Mouse (Mus musculus) gastrocnemius, postnatal 10 days (tissue): Measurements from ENCODE around the gene Dydc1. TPM values are rescaled to one million over a fixed set of nuclear protein-coding genes. Genes with fewer than 3 reads are reported as not detected.

Experiments used
- DNase-seq: peaks from one replicate; pipeline ENCODE4 v3.0.0; 2021; ENCODE audit warnings: mixed read lengths
- total RNA-seq, 2 experiments: library from RNA; stranded (reverse); gene quantifications; 2 replicates each; pipeline ENCODE4 v1.2.3; 2021

The Dydc1 gene
- total RNA-seq, 2 experiments from 2014 or later = not detected

DNA sequence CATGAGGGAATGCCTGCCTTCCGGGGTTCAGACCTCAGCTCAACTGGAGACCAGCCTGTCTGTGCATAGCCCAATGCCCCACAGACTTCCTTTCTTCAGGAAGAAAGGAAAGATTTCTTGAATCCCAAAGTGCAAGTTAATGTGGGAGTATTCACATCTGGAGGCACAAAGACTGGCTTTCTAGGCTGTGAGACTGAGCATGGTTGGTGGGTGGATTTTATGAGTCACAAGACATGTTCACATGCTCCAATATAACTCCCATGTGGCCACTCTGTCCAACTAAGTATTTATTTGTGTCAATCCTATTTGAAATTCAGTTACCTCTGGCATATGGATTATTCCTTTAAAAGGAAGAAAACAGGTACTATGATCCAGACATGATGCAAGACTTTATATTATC is 26.0 kb downstream of the Dydc1 start:
- no peak for DNase-seq

DNA sequence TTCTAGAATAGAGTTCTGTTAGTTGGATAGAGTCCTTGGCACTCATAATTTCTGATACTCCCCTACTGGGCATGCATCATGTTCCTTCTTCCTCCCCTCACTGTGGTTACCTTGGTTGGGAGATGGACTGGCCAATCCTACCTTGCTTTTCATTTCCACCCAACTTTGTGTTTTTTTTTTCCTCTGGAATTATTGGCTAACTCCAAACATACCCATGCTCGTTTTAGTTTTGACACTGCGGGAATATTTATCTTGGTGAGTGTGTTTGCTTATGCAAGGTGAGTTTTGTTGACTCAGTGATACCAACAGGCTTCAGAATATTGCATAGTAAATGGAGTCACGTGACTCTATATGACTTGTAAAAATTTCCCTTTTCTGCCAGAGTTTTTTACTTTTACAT is 28.0 kb downstream of the Dydc1 start:
- no peak for DNase-seq

DNA sequence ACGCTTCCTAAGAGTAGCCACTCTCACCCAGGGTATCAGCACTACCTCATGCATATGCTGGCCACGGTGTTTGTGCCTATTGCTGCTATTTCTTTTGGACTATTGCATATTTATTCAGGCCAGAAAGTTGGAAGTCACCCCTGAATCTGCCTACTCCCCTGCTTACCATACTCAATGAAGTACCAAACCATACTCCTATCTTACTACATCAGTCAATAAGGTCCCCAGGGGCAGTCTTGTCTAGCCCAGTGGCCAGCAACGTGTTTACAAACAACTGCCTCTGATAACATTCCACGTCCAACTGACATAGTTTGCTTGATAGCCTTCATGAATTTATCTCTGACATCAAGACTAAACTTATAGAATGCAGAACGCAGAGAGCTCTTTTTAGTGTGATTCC is 28.5 kb downstream of the Dydc1 start:
- no peak for DNase-seq

DNA sequence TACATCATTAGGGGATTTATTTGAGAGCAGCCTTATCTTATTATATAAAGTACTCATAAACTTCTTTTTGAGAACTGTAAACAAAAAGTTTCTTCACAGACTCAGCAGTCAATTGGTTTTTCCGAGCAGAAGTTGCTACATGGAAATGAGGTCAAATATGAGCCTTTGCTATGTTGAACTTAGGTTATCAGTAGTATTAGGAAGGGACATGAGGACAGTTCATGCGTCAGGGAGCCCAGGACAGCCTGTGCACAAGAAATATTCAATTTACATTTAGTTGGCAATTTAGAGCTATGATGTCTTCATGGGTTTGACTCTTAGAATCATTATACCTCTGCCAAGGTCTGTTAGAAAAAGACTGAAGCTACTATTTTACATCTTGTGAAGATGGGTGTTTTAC is 29.6 kb downstream of the Dydc1 start:
- no peak for DNase-seq

DNA sequence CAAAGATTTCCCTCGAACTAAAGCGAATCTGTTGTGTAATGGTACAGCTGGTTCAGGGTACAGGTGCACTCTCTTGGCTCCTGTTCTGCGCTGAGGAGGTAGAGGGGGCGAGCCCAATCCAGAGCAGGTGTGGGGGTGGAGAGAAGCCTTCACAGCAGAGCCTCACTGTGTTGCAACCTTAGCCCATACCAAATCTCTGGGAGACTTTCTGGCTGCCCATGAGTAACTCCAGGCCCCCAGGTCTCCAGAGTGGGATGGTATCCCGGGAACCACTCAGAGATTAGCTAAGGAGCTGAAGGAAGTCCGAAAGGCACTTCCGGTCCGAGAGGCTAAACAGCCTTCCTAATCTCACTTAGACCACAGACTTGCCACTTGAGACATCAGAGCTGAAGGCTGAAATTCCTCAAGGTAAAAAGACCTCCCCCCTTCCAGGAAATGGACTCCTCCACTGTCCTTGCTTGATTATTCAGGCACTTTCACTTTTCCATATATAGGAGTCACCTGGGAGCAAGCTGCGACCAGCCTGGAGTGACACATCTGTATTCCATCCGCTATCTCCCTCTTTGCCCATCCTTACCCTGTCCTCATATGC is 32.2 kb downstream of the Dydc1 start, which contains the start of gene Mat1a:
Gene Mat1a, plus strand, starts transcription at position 183 of the 592 bp plus-strand sequence.
- no peak for DNase-seq

DNA sequence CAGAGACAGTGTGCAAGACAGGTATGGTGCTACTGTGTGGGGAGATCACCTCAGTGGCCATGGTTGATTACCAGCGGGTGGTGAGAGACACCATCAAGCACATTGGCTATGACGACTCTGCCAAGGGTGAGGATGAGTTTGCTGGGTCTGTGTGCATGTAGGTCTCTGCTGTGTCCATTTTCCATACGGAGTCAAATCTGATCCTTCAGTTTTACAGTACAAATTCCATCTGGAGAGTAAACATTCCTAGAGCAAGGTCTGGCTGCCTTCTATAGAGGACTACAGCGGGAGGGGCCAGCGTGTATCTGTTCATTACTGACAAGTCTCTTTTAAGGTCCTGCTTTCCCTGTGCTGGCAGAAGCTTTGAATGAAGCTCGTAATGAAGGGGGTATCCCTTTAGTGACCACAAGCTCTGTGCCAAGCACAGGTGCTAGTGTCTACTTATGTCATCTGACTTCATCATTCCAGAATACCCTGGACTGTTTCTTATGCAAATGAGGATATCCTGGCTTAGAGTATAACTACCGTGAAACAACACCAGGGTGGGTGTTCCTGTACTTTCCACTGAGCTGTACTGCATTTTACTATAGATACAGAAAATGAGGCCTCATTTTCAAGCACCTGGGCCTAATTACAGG is 38.4 kb downstream of the Dydc1 start:
- DNase-seq = no peak

DNA sequence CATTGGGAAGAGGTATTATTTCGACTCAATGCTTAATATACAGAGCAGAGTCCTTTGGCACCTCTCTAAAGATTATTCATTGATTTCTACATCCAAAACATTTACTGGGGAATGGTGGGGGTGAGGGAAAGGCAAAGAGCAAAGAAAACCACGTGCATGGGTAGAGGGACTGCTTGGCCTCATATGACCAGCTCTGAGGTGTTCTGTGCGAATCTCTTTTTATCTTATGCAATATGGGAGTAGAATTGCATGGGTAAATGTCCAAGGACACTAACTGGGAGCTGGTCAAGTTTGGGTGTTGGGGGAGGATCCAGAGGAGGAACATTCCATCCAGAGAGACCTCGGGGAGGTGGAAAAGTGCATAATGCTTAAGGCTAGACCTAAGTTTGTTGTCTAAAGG is 40.2 kb downstream of the Dydc1 start:
- no peak for DNase-seq

DNA sequence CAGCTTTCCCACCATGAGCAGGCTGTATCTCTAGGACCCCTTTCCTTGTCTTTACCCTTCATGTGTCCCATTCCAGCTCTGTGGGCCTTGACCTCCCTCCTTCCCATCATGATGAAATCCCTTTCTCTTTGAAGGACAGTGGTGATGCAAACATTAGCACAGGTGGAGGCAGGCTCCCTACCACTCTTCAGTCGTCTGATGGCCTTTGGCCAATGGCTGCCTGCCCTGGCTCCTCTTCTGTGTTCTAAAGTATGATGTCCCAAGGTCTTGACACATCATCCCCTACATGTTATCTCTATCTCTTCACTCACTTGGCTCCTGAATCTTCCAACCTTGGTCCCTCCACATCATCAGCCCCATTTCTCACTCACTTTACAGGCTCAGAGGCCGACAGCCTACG is 43.6 kb downstream of the Dydc1 start:
- no peak for DNase-seq

DNA sequence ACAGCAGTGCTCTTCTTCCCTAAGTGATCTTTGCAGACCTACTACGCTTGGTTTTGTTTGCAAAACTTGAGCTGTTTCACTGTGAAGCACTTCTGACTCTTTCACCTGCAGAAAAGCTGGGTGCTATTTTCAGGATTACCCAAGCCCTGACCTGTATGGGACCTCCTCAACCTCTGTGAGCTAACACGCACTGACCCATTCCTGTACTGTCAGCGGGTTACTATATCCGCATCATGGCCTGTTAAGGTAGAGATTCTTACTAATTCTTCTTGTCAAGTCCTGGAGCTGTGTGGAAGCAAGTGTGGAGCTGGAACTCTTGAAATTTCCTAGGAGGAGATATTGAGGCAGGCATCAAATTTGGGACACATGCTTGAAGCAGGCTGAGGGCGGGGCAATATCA is 52.0 kb downstream of the Dydc1 start:
- no peak for DNase-seq

DNA sequence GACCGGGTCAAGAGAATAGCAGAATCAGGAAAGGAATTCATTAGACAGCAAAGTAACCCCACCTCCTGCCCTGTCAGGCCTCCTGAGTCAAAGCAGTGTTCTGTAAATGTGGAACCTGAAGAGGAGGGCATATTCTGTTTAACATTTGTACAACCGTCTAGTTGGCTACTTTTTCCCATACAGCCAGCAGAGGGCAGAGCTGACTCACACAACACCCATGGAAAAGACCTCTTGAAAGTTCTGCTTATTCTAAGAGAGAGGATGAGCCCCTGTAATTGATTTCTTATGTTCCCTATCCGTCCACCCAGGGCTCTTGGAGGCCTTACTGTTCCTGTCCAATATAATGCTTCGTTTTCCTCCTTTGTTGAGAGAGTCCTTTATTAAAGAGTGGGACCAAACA is 55.3 kb downstream of the Dydc1 start:
- no peak for DNase-seq

DNA sequence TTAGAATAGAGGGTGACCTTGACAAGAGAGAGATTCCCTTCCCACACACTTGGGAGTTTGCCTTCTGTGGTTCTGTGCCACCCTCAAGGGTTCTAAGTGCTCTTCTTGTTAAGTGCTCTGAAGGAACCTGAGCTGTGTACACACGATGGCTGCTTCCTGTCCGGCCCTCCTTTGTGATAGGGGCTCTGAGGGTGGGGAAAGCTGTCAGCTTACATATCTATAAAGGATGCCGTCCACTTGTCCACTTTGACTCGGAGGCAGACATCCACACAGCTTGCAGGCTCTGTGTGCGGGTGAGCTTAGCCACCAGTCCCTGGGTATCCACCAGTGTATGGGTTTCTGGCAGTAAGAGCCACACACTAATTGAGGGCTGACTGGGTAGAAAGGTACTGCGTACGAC is 58.8 kb downstream of the Dydc1 start, which contains the start of gene Sftpa1:
Gene Sftpa1, plus strand, starts transcription at position 243 of the 400 bp plus-strand sequence.
- no peak for DNase-seq

DNA sequence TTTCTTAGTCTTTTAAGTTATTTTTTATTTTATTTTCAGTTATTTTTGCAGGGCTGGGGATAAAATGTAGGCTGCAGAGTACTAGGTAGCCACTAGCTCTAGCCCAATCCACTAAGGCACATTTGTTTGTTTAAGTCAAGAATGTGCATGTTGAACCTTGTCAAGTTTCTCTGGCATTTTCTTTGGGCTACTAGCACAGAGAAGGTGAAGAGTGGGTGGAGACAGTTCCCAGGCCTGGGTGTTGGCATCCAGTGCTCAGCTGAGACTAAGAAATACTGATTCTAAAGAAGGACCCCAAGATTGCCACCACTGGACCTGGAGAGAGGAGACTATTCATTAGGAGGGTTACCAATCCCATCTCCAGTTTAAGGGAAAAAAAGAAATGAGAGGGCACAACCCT is 64.3 kb downstream of the Dydc1 start:
- no peak for DNase-seq

DNA sequence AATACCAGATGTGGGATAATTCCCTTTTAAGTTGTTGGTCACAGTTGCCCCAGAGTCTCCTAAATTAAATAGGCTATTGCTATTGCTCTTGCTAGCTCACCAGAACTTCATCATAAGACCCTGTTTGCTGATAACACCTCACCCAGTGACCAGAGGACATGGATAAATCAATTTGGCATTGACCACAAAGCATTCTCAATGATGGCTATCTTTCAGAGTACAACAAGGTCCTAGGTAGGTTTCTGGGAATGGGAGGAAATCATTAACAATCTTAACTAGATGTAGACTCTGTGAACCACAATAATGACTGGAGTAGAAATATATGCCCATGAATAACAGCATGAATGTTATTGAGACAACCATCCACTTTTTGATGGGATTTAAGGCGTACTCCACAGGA is 68.0 kb downstream of the Dydc1 start:
- no peak for DNase-seq

Other genes with a start within 250 kb of the Dydc1 start
- under 1 TPM; 0.56 to 0.87 TPM for gene Sh2d4b, start 179.6 kb upstream of the Dydc1 start, total RNA-seq
- 10 to 100 TPM; 17.2 to 19.1 TPM for gene Tspan14, start 106.1 kb upstream of the Dydc1 start, total RNA-seq
- gene Fam213a, start 59.1 kb upstream of the Dydc1 start, total RNA-seq = 10 to 100 TPM in 1 of 2 experiments, 1 to 10 TPM in 1; 7.2 to 11.0 TPM
- not detected for gene Dydc2, start 3.7 kb upstream of the Dydc1 start, total RNA-seq
- gene Mat1a, start 32.1 kb downstream of the Dydc1 start, total RNA-seq = under 1 TPM in 1 of 2 experiments, not detected in 1; 0.52 TPM
- not detected for gene Sftpa1, start 58.9 kb downstream of the Dydc1 start, total RNA-seq
- under 1 TPM in 1 of 2 experiments, not detected in 1; 0.52 TPM for gene Mbl1, start 78.5 kb downstream of the Dydc1 start, total RNA-seq
- not detected for gene Sftpd, start 112.2 kb downstream of the Dydc1 start, total RNA-seq
- not detected for gene Gm2832, start 205.9 kb downstream of the Dydc1 start, total RNA-seq